Mouse (Mus musculus): ENCODE measurements at regions not wholly inside any gene's neighbourhood (a gene's known extent, or its start where the extent isn't known, plus 50 kb on each side); places are given as distances from the start of the nearest gene placed in this dataset.

GRCm38 (mm10) chr9:68409786-68410185 lies 243.8 kb upstream of the Rora start:
- TF ChIP-seq CTCF (IDR thresholded peaks at IDR 0.05; ENCODE audit: extremely low read depth, insufficient read length, insufficient replicate concordance, low read depth, low read length), result no peak
- TF ChIP-seq POLR2A (IDR thresholded peaks at IDR 0.05; ENCODE audit: low read depth, low read length), result no peak

Measured in small intestine, adult 2 months (tissue).